Mouse (Mus musculus): ENCODE data around the gene P4ha3.

DNA sequence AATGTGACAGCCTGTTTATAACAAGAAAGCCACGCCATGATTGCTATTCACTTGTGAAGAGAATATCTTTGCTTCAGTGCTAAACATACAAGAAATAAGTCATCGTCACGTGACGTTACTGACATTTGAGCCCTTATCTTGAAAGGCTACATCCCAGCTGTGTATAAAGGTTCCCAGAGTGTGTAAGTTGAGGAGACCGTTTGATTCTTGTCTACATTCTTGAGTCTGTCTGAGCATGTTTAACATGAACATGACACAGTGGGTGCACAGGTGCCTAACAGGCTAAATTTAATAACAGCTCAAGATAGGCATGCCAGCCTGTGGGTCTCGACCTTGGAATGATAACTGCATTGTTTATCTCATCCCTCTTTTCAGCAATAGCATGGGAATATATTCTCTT is 10.8 kb upstream of the P4ha3 start:
- no peak for TF ChIP-seq CTCF (conservative IDR thresholded peaks at IDR 0.05; ENCODE audit: low read length)
- no peak for TF ChIP-seq POU5F1 (IDR thresholded peaks at IDR 0.05; ENCODE audit: borderline replicate concordance, low read length)
- no peak for TF ChIP-seq NANOG (IDR thresholded peaks at IDR 0.05; ENCODE audit: borderline replicate concordance, low read length)

Data from E14TG2a.4 (cell line).